Mouse (Mus musculus) thymus, postnatal 25 days (tissue): ENCODE measurements around the gene 4921511M17Rik.
"Not testable (repeated sequence)": the region's sequence is repeated elsewhere in the genome, so short reads cannot be mapped to it uniquely, and the experiment has no call there.

Experiments
- DNase-seq: peaks from one replicate; pipeline ENCODE4 v3.0.0; 2022

The 4921511M17Rik gene

GRCm38 (mm10) chrX:154033727-154034126 lies at the start of gene 4921511M17Rik:
Gene 4921511M17Rik, minus strand, starts transcription at chrX:154033827.
- not testable (repeated sequence) for DNase-seq

- not testable (repeated sequence) for DNase-seq
Measured at GRCm38 (mm10) chrX:154054939-154055338, 21.3 kb upstream of the 4921511M17Rik start, which contains the start of gene Gm10057. Gene Gm10057, minus strand, starts transcription at chrX:154055039.

GRCm38 (mm10) chrX:154012540-154012939 lies 21.1 kb downstream of the 4921511M17Rik start, which contains the start of gene Samt1:
Gene Samt1, minus strand, starts transcription at chrX:154012640.
- DNase-seq, result not testable (repeated sequence)

GRCm38 (mm10) chrX:153976914-153977313 lies 56.7 kb downstream of the 4921511M17Rik start:
- not testable (repeated sequence) for DNase-seq

- not testable (repeated sequence) for DNase-seq
Measured at GRCm38 (mm10) chrX:153976467-153976866, 57.2 kb downstream of the 4921511M17Rik start.

- peak; percentile 11 for DNase-seq
Measured at GRCm38 (mm10) chrX:153974450-153974849, 59.2 kb downstream of the 4921511M17Rik start.
